Mouse (Mus musculus) megakaryocyte, embryonic 14.5 days (primary cell): ENCODE data around the gene Nacc1.

Experiments
- FLI1 ChIP-seq: IDR thresholded peaks from 2 replicates; pipeline ENCODE4 v1.6.1; 2012; ENCODE audit warnings: low read length, inconsistent platforms, mixed read lengths
- GATA1 ChIP-seq: IDR thresholded peaks from 3 replicates; pipeline ENCODE4 v1.6.1; 2012; ENCODE audit warnings: mixed read lengths, low read length, inconsistent platforms, borderline replicate concordance

GRCm38 (mm10) chr8:84640010-84640588 lies 47.6 kb downstream of the Nacc1 start:
- TF ChIP-seq GATA1, result no peak
- TF ChIP-seq FLI1, result no peak
